Mouse (Mus musculus) MEL (cell line): Measurements from ENCODE around the gene Ube2o. TPM values are rescaled to one million over a fixed set of nuclear protein-coding genes. Genes with fewer than 3 reads are reported as not detected.

Source experiments
- DNase-seq: peaks from one replicate; pipeline ENCODE4 v3.0.0; 2011; ENCODE audit warnings: low read depth, low spot score
- H3K27ac ChIP-seq: 2 replicates; pipeline ENCODE4 v1.5.1; 2012; ENCODE audit warnings: low read depth, mild to moderate bottlenecking, control low read depth, low read length, moderate library complexity; ENCODE audit not compliant: control insufficient read depth
- H3K27me3 ChIP-seq, 2 experiments: fragments of 150-350 bp in 1 of 2; sonication (generic) in 1 of 2; 2 replicates each; pipeline ENCODE4 v1.6.1; 2012; ENCODE audit warnings: low read length in 2 of 2, mild to moderate bottlenecking in 2 of 2, improper control_type of control experiment in 1 of 2, moderate library complexity in 1 of 2; ENCODE audit not compliant: insufficient read depth in 2 of 2, control insufficient read depth in 1 of 2
- H3K36me3 ChIP-seq, 2 experiments: 2 replicates each; pipeline ENCODE4 v1.6.1; 2012 to 2014; ENCODE audit warnings: low read length in 2 of 2, improper control_type of control experiment in 1 of 2, inconsistent platforms in 1 of 2, mild to moderate bottlenecking in 1 of 2; ENCODE audit not compliant: insufficient read depth in 2 of 2, control insufficient read depth in 1 of 2
- H3K4me1 ChIP-seq, 2 experiments: fragments of 150-350 bp in 1 of 2; sonication (generic) in 1 of 2; 2 replicates each; pipeline ENCODE4 v1.6.1; 2012; ENCODE audit warnings: low read length in 2 of 2, improper control_type of control experiment in 1 of 2, mild to moderate bottlenecking in 1 of 2; ENCODE audit not compliant: insufficient read depth in 2 of 2, control insufficient read depth in 1 of 2
- H3K4me3 ChIP-seq, 2 experiments: fragments of 150-350 bp in 1 of 2; sonication (generic) in 1 of 2; 2 replicates each; pipeline ENCODE4 v1.5.1; 2012; ENCODE audit warnings: low read depth in 2 of 2, low read length in 2 of 2, mild to moderate bottlenecking in 2 of 2, moderate library complexity in 2 of 2, control low read depth in 1 of 2, improper control_type of control experiment in 1 of 2; ENCODE audit not compliant: control insufficient read depth in 1 of 2, insufficient read depth in 1 of 2
- H3K79me2 ChIP-seq: 2 replicates; pipeline ENCODE4 v1.6.1; 2012; ENCODE audit warnings: mild to moderate bottlenecking, low read length, moderate library complexity; ENCODE audit not compliant: control insufficient read depth, poor library complexity, insufficient read depth
- H3K9ac ChIP-seq: 2 replicates; pipeline ENCODE4 v1.6.1; 2012; ENCODE audit warnings: low read depth, mild to moderate bottlenecking, control low read depth, low read length, moderate library complexity; ENCODE audit not compliant: control insufficient read depth, poor library complexity, severe bottlenecking
- H3K9me3 ChIP-seq: fragments of 150-350 bp; sonication (generic); replicated peaks from 2 replicates; pipeline ENCODE4 v1.6.1; 2012; ENCODE audit warnings: mild to moderate bottlenecking, low read length, improper control_type of control experiment, moderate library complexity; ENCODE audit not compliant: insufficient read depth
- CHD1 ChIP-seq: IDR thresholded peaks from 2 replicates; pipeline ENCODE4 v1.6.1; 2012; ENCODE audit warnings: low read depth, mild to moderate bottlenecking, inconsistent platforms, low read length, improper control_type of control experiment
- CTCF ChIP-seq, 3 experiments: IDR thresholded peaks in 2 of 3; conservative IDR thresholded peaks in 1 of 3; 2 replicates each; pipeline ENCODE4 v1.5.1; 2011 to 2012; ENCODE audit warnings: low read length in 3 of 3, low read depth in 2 of 3, mild to moderate bottlenecking in 2 of 3, improper control_type of control experiment in 1 of 3, inconsistent platforms in 1 of 3, mixed read lengths in 1 of 3, moderate library complexity in 1 of 3; ENCODE audit not compliant: control insufficient read depth in 1 of 3, insufficient read depth in 1 of 3, poor library complexity in 1 of 3, severe bottlenecking in 1 of 3
- ELF1 ChIP-seq: IDR thresholded peaks from 2 replicates; pipeline ENCODE4 v1.6.1; 2014; ENCODE audit warnings: low read depth, mild to moderate bottlenecking, inconsistent platforms, low read length, improper control_type of control experiment, moderate library complexity
- ETS1 ChIP-seq: IDR thresholded peaks from 2 replicates; pipeline ENCODE4 v1.6.1; 2012; ENCODE audit warnings: low read depth, mild to moderate bottlenecking, inconsistent platforms, low read length, improper control_type of control experiment, moderate library complexity
- GATA1 ChIP-seq: IDR thresholded peaks from 2 replicates; pipeline ENCODE4 v1.6.1; 2011; ENCODE audit warnings: low read depth, low read length, improper control_type of control experiment
- HCFC1 ChIP-seq: IDR thresholded peaks from 2 replicates; pipeline ENCODE4 v1.6.1; 2012; ENCODE audit warnings: low read depth, mild to moderate bottlenecking, inconsistent platforms, low read length, improper control_type of control experiment, moderate library complexity
- KAT2A ChIP-seq: conservative IDR thresholded peaks from 2 replicates; pipeline ENCODE4 v1.6.1; 2012; ENCODE audit warnings: low read depth, low read length, improper control_type of control experiment, inconsistent platforms
- MAFK ChIP-seq: IDR thresholded peaks from 2 replicates; pipeline ENCODE4 v1.6.1; 2011; ENCODE audit warnings: low read depth, mild to moderate bottlenecking, low read length, improper control_type of control experiment, borderline replicate concordance
- MAX ChIP-seq: IDR thresholded peaks from 2 replicates; pipeline ENCODE4 v1.6.1; 2011; ENCODE audit warnings: low read length, improper control_type of control experiment
- MAZ ChIP-seq: IDR thresholded peaks from 2 replicates; pipeline ENCODE4 v1.6.1; 2012; ENCODE audit warnings: low read depth, mild to moderate bottlenecking, inconsistent platforms, low read length, improper control_type of control experiment
- MXI1 ChIP-seq: IDR thresholded peaks from 2 replicates; pipeline ENCODE4 v1.6.1; 2011; ENCODE audit warnings: mild to moderate bottlenecking, low read depth, low read length, improper control_type of control experiment
- MYC ChIP-seq: IDR thresholded peaks from 2 replicates; pipeline ENCODE4 v1.6.1; 2011; ENCODE audit warnings: low read depth, mild to moderate bottlenecking, low read length, improper control_type of control experiment, moderate library complexity
- NELFE ChIP-seq: IDR thresholded peaks from 2 replicates; pipeline ENCODE4 v1.6.1; 2011; ENCODE audit warnings: low read depth, low read length, improper control_type of control experiment
- POLR2AphosphoS2 ChIP-seq: IDR thresholded peaks from 2 replicates; pipeline ENCODE4 v1.6.1; 2011; ENCODE audit warnings: low read length, improper control_type of control experiment
- POLR2AphosphoS5 ChIP-seq: IDR thresholded peaks from 2 replicates; pipeline ENCODE4 v1.6.1; 2012; ENCODE audit warnings: low read depth, borderline replicate concordance, mild to moderate bottlenecking, inconsistent platforms, low read length, moderate library complexity, mixed read lengths
- RAD21 ChIP-seq: IDR thresholded peaks from 2 replicates; pipeline ENCODE4 v1.6.1; 2011; ENCODE audit warnings: mild to moderate bottlenecking, low read depth, low read length, improper control_type of control experiment
- RCOR1 ChIP-seq: IDR thresholded peaks from 2 replicates; pipeline ENCODE4 v1.6.1; 2012; ENCODE audit warnings: low read depth, mild to moderate bottlenecking, inconsistent platforms, low read length, improper control_type of control experiment
- SIN3A ChIP-seq: IDR thresholded peaks from 2 replicates; pipeline ENCODE4 v1.6.1; 2012; ENCODE audit warnings: low read length, improper control_type of control experiment, inconsistent platforms
- TAL1 ChIP-seq: IDR thresholded peaks from 2 replicates; pipeline ENCODE4 v1.6.1; 2012; ENCODE audit warnings: mild to moderate bottlenecking, inconsistent platforms, low read length, moderate library complexity, mixed read lengths
- TBP ChIP-seq: IDR thresholded peaks from 2 replicates; pipeline ENCODE4 v1.8.0; 2011; ENCODE audit warnings: low read depth, low read length, improper control_type of control experiment
- TCF12 ChIP-seq: IDR thresholded peaks from 2 replicates; pipeline ENCODE4 v1.6.1; 2014; ENCODE audit warnings: low read depth, mild to moderate bottlenecking, inconsistent platforms, low read length, improper control_type of control experiment, moderate library complexity
- UBTF ChIP-seq: IDR thresholded peaks from 2 replicates; pipeline ENCODE4 v1.6.1; 2012; ENCODE audit warnings: low read depth, mild to moderate bottlenecking, inconsistent platforms, low read length, improper control_type of control experiment, moderate library complexity, borderline replicate concordance; ENCODE audit not compliant: insufficient read depth
- USF1 ChIP-seq: IDR thresholded peaks from 2 replicates; pipeline ENCODE4 v1.6.1; 2014; ENCODE audit warnings: low read depth, mild to moderate bottlenecking, inconsistent platforms, low read length, improper control_type of control experiment, moderate library complexity
- USF2 ChIP-seq, 2 experiments: IDR thresholded peaks; 2 replicates each; pipeline ENCODE4 v1.6.1; 2011 to 2012; ENCODE audit warnings: improper control_type of control experiment in 2 of 2, low read length in 2 of 2, borderline replicate concordance in 1 of 2, inconsistent platforms in 1 of 2, low read depth in 1 of 2, mild to moderate bottlenecking in 1 of 2; ENCODE audit not compliant: insufficient read depth in 1 of 2
- ZKSCAN1 ChIP-seq: IDR thresholded peaks from 2 replicates; pipeline ENCODE4 v1.6.1; 2012; ENCODE audit warnings: low read depth, mild to moderate bottlenecking, inconsistent platforms, low read length, improper control_type of control experiment, moderate library complexity
- ZMIZ1 ChIP-seq: IDR thresholded peaks from 2 replicates; pipeline ENCODE4 v1.6.1; 2012; ENCODE audit warnings: low read depth, mild to moderate bottlenecking, inconsistent platforms, low read length, improper control_type of control experiment, moderate library complexity
- ZNF384 ChIP-seq: IDR thresholded peaks from 2 replicates; pipeline ENCODE4 v1.6.1; 2012; ENCODE audit warnings: low read depth, mild to moderate bottlenecking, inconsistent platforms, low read length, improper control_type of control experiment
- polyA plus RNA-seq, 2 experiments: library from polyadenylated mRNA; stranded (reverse) in 1 of 2; unstranded in 1 of 2; fragments of >175 nt in 1 of 2; fragments of >200 nt in 1 of 2; gene quantifications; 2 replicates each; pipeline versions ENCODE4 v1.2.1 to v1.2.4; 2012; ENCODE audit warnings: low replicate concordance in 2 of 2, low read depth in 1 of 2; ENCODE audit not compliant: insufficient read length in 2 of 2, insufficient read depth in 1 of 2, missing spikeins in 1 of 2
- total RNA-seq: library from RNA; depleted of rRNA; stranded (reverse); fragments of 300-350 nt; gene quantifications from 2 replicates; pipeline ENCODE4 v1.2.3, GENCODE M21; 2012

The Ube2o gene
- total and polyA plus RNA-seq, 3 experiments: 22.9 to 42.8 TPM; not detected in 1

DNA sequence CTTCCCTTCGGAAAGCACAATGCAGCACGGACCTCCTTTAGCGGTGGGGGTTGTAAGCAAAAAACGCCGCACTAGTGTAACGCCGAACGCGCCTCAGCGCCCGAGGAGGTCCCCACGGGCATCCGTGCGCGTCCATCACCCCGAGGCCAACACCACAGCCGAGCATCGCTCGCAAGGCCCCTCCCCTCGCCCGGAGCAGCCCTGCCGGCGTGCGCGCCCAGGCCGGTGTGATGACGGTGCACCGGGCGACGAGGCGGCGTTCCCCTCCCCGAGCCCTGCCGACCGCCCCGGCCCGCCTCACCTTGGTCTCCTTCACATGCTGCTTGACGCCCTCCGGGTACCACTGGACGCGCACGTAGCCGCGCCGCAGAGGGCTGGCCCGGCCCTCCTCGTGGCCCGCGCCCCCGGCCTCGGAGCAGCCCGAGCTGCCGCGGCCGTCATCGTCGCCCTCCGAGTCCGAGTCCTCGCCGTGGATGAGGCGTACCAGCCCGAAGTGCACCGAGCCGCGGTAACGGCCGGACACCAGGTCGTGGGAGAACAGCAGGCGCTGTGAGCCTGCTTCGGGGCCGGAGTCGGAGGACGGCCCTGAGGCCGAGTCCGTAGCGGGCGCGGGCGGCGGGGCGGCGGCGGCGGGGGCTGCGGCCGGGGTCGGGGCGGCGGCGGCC lies 404 bp downstream of the Ube2o start:
- Histone ChIP-seq H3K27me3 (no peaks in the 10 kb centered on the region), H3K4me3 (peak overlapping the region; percentile 66 to 81), H3K4me1 (peaks cover 0 to 20% of the 10 kb centered on the region in 2 experiments; a peak in 2 of 4 replicates), H3K27ac (peak overlapping the region; percentile 18; the same call in 1 of the 2 replicates), H3K9me3 (no peaks in the 10 kb centered on the region)
- DNase-seq: peak; percentile 72
- peak; percentile 5; the same call in 1 of the 2 replicates for TF ChIP-seq NELFE
- no peak for TF ChIP-seq RAD21
- TF ChIP-seq SIN3A: peak; percentile 43
- TF ChIP-seq MXI1: peak; percentile 45
- no peak for TF ChIP-seq ZKSCAN1
- no peak for TF ChIP-seq TBP
- TF ChIP-seq UBTF: 0 out of 2 replicates have a peak, but pooled peaks have one; percentile 91
- 0 out of 2 replicates have a peak, but pooled peaks have one; percentile 35 for TF ChIP-seq ZMIZ1
- TF ChIP-seq HCFC1: 0 out of 2 replicates have a peak, but pooled peaks have one; percentile 10
- TF ChIP-seq MYC: no peak
- no peak for TF ChIP-seq USF2 (IDR thresholded peaks at IDR 0.05; ENCODE audit: borderline replicate concordance in 1 of 2, insufficient read depth in 1 of 2, low read depth in 1 of 2, low read length in 2 of 2)
- 0 out of 2 replicates have a peak, but pooled peaks have one; percentile 42 for TF ChIP-seq MAZ
- TF ChIP-seq, all 39 proteins: peak for 7
- Histone ChIP-seq H3K9ac (peak overlapping the region; percentile 71), H3K36me3 (peaks cover 0 to 5% of the 10 kb centered on the region in 2 experiments; a peak in 2 of 4 replicates), H3K79me2 (peaks cover 37% of the 10 kb centered on the region)

DNA sequence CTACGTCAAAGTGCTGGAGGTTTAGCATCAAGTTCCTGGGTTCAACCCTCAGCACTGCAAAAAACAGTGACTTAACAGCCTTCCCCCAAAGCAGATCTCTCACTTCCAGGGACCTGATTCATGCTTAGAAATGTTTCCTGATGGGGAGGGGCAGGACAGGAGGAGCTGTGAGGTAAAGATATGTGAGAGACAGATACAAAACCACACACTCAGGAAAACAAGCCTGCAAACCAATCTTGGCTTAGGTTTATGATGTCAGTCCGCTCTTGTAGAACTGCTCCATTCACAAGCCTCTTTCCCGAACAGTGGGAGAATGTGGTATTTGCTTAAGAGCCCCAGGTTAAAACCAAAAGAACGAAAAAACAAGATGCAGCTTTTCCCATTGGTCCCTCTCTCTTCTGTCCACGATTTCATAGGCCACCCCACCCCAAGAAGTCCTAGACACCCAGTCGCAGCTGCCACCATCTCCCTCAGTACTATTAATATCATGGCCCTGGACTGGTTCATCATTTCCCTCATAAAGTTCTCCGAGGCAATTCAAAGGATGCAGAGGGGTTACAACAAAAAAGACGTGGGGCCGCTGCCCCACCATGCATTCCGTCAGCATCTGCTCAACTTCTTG lies 1.1 kb downstream of the Ube2o start:
- peak overlapping the region; percentile 71 for H3K9ac ChIP-seq
- H3K27me3 ChIP-seq: no peaks in the 10 kb centered on the region
- peaks cover 0 to 5% of the 10 kb centered on the region in 2 experiments; a peak in 2 of 4 replicates for H3K36me3 ChIP-seq
- peak; percentile 91 for DNase-seq
- H3K27ac ChIP-seq: peak overlapping the region; percentile 18; the same call in 1 of the 2 replicates
- H3K79me2 ChIP-seq: peaks cover 43% of the 10 kb centered on the region
- H3K4me3 ChIP-seq: peak overlapping the region; percentile 66 to 81
- H3K4me1 ChIP-seq: peaks cover 0 to 20% of the 10 kb centered on the region in 2 experiments; a peak in 2 of 4 replicates
- H3K9me3 ChIP-seq: no peaks in the 10 kb centered on the region
- TF ChIP-seq USF2 (IDR thresholded peaks at IDR 0.05; ENCODE audit: borderline replicate concordance in 1 of 2, insufficient read depth in 1 of 2, low read depth in 1 of 2, low read length in 2 of 2): no peak
- peak; percentile 58 for TF ChIP-seq MXI1
- no peak for TF ChIP-seq ELF1
- TF ChIP-seq TCF12: peak; percentile 88
- no peak for TF ChIP-seq USF1
- peak; percentile 49; the same call in 1 of the 2 replicates for TF ChIP-seq TBP
- TF ChIP-seq ETS1: peak; percentile 91
- no peak for TF ChIP-seq POLR2AphosphoS5
- TF ChIP-seq MAX: no peak
- TF ChIP-seq CHD1: no peak
- TF ChIP-seq CTCF (IDR thresholded peaks at IDR 0.05 in 2 of 3, conservative IDR thresholded peaks at IDR 0.05 in 1 of 3; ENCODE audit: control insufficient read depth in 1 of 3, insufficient read depth in 1 of 3, low read depth in 2 of 3, low read length in 3 of 3, poor library complexity in 1 of 3, severe bottlenecking in 1 of 3): no peak
- TF ChIP-seq RCOR1: peak; percentile 98
- peak; percentile 86 for TF ChIP-seq GATA1
- no peak for TF ChIP-seq UBTF
- TF ChIP-seq POLR2AphosphoS2: no peak
- TF ChIP-seq HCFC1: no peak
- peak; percentile 85 for TF ChIP-seq TAL1
- TF ChIP-seq ZNF384: no peak
- no peak for TF ChIP-seq KAT2A
- TF ChIP-seq ZKSCAN1: no peak
- peak; percentile 61; the same call in 1 of the 2 replicates for TF ChIP-seq MAFK
- TF ChIP-seq MAZ: peak; percentile 88
- no peak for TF ChIP-seq RAD21
